Mouse (Mus musculus) embryonic facial prominence, embryonic 11.5 days (tissue): Measurements from ENCODE around the gene Abcd2. TPM values are rescaled to one million over a fixed set of nuclear protein-coding genes. Genes with fewer than 3 reads are reported as not detected.

ENCODE experiments used
- ATAC-seq: fragments of 200-750 bp; cut with Nextera tagmentation; replicated peaks from 2 replicates; pipeline ENCODE4 v1.8.0; 2017; ENCODE audit warnings: low read depth; ENCODE audit not compliant: insufficient number of reproducible peaks, low FRiP score, low TSS enrichment
- DNase-seq: peaks from one replicate; pipeline ENCODE4 v3.0.0-alpha.2; 2015; ENCODE audit warnings: low spot score
- H3K27ac ChIP-seq: fragments of 300-500 bp; sonication (generic); replicated peaks from 2 replicates; pipeline ENCODE4 v1.5.1; 2014; ENCODE audit warnings: mild to moderate bottlenecking, low read depth, low read length, control low read depth
- H3K27me3 ChIP-seq: fragments of 300-500 bp; sonication (generic); 2 replicates; pipeline ENCODE4 v1.6.1; 2014; ENCODE audit warnings: mild to moderate bottlenecking, low read length, moderate library complexity, mixed read lengths; ENCODE audit not compliant: control insufficient read depth, insufficient read depth
- H3K36me3 ChIP-seq: fragments of 300-500 bp; sonication (generic); replicated peaks from 2 replicates; pipeline ENCODE4 v1.6.1; 2014; ENCODE audit warnings: low read depth, mild to moderate bottlenecking, low read length, moderate library complexity, mixed read lengths; ENCODE audit not compliant: control insufficient read depth, insufficient read depth
- H3K4me1 ChIP-seq: fragments of 300-500 bp; sonication (generic); 2 replicates; pipeline ENCODE4 v1.6.1; 2014; ENCODE audit warnings: low read length, mixed read lengths; ENCODE audit not compliant: control insufficient read depth, insufficient read depth
- H3K4me2 ChIP-seq: fragments of 300-500 bp; sonication (generic); 2 replicates; pipeline ENCODE4 v1.6.1; 2014; ENCODE audit warnings: low read depth, mild to moderate bottlenecking, control low read depth, low read length, moderate library complexity
- H3K4me3 ChIP-seq: fragments of 300-500 bp; sonication (generic); 2 replicates; pipeline ENCODE4 v1.5.1; 2014; ENCODE audit warnings: low read depth, low read length, control low read depth
- H3K9ac ChIP-seq: fragments of 300-500 bp; sonication (generic); replicated peaks from 2 replicates; pipeline ENCODE4 v1.6.1; 2014; ENCODE audit warnings: mild to moderate bottlenecking, control low read depth, low read length
- H3K9me3 ChIP-seq: fragments of 300-500 bp; sonication (generic); replicated peaks from 2 replicates; pipeline ENCODE4 v1.6.1; 2016; ENCODE audit warnings: mild to moderate bottlenecking, low read length, inconsistent platforms, mixed read lengths; ENCODE audit not compliant: control insufficient read depth
- WGBS: fragments of 180-500 bp; shearing (Covaris S2); extraction: QIAGEN DNeasy Blood & Tissue Kit; methylation state at CpG from one replicate; pipeline ENCODE4 v1.1.7; 2014; 5-methylcytosine and 5-hydroxymethylcytosine counted together
- polyA plus RNA-seq: library from polyadenylated mRNA; unstranded; fragments of >200 nt; fragmentation: Nextera tagmentation; extraction: Ambion mirVana; gene quantifications from 2 replicates; pipeline ENCODE4 v1.2.1, GENCODE M21; 2014

Gene Abcd2
- polyA plus RNA-seq, 1 experiment from 2014 or later, result 10.1 TPM

DNA sequence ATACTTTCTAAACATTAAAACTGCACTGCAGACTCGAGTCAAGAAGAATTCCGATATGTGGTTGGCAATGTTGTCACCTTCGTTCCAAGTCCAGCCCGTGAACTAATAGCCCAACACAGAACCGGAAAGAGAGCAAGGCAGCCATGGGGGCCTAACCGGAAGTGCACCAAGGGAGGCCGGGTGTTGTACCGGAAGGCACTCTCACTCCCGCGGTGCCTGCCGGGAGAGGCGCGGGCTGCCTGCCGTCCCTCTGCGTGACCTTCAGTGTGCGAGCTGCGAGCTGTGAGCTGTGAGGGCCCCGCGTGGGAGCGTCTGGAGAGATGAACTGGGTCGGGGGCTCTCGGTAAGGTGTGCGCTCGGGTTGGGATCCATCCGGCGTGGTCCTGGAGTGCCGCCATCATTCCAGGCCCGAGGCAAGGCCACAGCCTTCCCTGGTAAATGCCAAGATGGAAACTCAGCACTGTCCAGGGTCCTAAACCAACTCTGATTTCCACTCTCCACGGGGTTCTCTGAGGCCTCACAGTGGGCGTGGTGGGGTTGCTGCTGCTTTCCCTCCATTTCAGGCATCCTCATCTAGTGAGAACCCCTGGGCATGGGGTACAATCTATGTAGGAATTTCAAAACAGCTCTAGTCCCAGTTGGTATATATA lies 7.8 kb upstream of the Abcd2 start, which contains the start of gene CN725425:
TSS of gene CN725425 (plus strand) at position 239 of the 650 bp plus-strand sequence.
- H3K9me3 ChIP-seq, result no peaks in the 10 kb centered on the region
- no peaks in the 10 kb centered on the region for H3K27me3 ChIP-seq
- ATAC-seq (no peak), DNase-seq (no peak)
- no peak within 1 kb of the TSS for H3K27ac ChIP-seq
- 87% methylated on average over 30 of the region's 30 CpGs for WGBS
- no peak within 1 kb of the TSS for H3K4me3 ChIP-seq
- H3K4me2 ChIP-seq, result no peak within 1 kb of the TSS
- no peak within 1 kb of the TSS for H3K9ac ChIP-seq
- H3K36me3 ChIP-seq, result no peaks in the 10 kb centered on the region
- no peaks in the 10 kb centered on the region for H3K4me1 ChIP-seq

DNA sequence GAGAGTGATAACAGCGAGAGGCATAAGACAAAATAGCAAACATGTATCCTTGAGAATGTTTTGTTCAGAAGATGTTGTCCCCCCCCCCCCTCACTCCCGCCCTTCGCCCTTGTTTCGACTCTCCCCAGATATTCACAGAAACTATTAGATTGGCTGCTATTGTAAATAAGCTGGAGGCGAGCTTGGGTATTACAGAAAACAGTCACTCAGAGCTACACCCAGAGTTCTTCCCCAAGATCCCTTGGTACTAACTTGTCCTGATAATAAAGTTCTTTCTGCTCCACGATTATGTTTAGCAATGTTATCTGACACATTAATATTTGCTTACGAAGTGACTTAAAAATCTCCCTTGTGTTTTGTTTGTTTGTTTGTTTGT lies 612 bp upstream of the Abcd2 start:
- no peak for DNase-seq
- Histone ChIP-seq H3K4me1 (no peaks in the 10 kb centered on the region), H3K27me3 (no peaks in the 10 kb centered on the region), H3K4me2 (peak overlapping the region; percentile 54), H3K27ac (peak overlapping the region; percentile 57; the same call in 1 of the 2 replicates), H3K4me3 (peak overlapping the region; percentile 36), H3K36me3 (no peaks in the 10 kb centered on the region), H3K9me3 (no peaks in the 10 kb centered on the region), H3K9ac (peak overlapping the region; percentile 2; the same call in 1 of the 2 replicates)
- ATAC-seq, result no peak
- WGBS, result 12% methylated on average over 7 of the region's 7 CpGs

DNA sequence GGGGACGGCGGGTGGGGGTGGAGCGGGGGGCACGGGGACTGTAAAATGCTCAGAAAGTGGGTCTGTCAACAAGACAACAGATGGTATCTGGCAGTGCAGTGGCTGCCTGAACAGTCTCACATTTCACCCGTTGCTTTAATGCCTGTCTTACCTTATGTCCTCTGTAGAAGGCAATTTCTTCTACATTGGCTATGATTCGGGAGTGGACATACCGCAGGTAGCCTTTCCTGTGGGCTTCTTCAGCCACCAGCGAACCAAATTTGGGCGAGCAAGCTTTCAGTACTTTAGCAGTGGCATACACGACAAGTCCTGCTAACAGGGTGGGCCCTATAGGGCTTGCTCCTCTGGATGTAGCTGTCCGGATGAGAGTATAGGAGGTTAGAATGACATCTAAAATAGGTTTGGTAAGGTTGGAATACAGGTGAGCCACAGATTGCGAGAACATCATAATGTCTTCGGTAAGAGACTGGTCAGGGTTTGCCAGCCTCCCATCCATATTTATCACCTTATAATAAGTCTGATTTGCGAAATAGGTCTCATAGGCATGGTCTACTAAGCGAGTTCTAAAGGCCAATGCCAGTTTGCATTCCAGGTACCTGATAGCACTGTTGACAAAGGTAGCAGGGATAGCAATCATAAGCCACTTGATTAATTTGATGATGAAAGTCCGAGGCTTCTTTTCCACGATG lies 936 bp downstream of the Abcd2 start:
- no peaks in the 10 kb centered on the region for H3K27me3 ChIP-seq
- peak overlapping the region; percentile 30; the same call in 1 of the 2 replicates for H3K9ac ChIP-seq
- H3K4me1 ChIP-seq, result no peaks in the 10 kb centered on the region
- no peak for DNase-seq
- 39% methylated on average over 17 of the region's 17 CpGs for WGBS
- no peaks in the 10 kb centered on the region for H3K9me3 ChIP-seq
- H3K36me3 ChIP-seq, result no peaks in the 10 kb centered on the region
- no peak overlapping the region for H3K27ac ChIP-seq
- peak overlapping the region; percentile 54 for H3K4me2 ChIP-seq
- ATAC-seq, result 0 out of 2 replicates have a peak, but pooled peaks have one; percentile 26
- H3K4me3 ChIP-seq, result peak overlapping the region; percentile 36

DNA sequence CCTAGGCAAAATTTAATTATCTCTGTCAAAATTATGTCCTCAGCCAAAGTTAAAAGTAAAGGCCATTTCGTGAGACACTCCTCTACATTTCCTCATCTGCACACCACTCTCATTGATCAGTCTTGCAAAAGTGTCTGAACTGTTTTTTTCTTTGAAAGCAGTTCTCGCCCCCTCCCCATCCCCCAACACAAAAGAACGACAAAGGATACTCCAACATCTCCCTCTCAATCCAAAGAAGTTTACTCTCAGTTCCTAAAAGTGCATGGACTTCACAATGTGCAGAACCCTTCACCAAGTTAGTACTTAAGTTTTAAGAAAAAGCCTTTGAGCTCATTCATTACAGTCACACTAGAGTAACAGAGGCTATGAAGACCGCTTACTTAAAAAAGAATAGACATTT lies 1.6 kb downstream of the Abcd2 start:
- peak; percentile 27 for DNase-seq
- H3K4me3 ChIP-seq, result peak overlapping the region; percentile 36
- H3K27ac ChIP-seq, result no peak overlapping the region
- H3K36me3 ChIP-seq, result no peaks in the 10 kb centered on the region
- H3K9me3 ChIP-seq, result no peaks in the 10 kb centered on the region
- WGBS, result 31% methylated on average over 4 of the region's 4 CpGs
- no peak for ATAC-seq
- no peaks in the 10 kb centered on the region for H3K4me1 ChIP-seq
- H3K9ac ChIP-seq, result no peak overlapping the region; the same call in 1 of the 2 replicates
- peak overlapping the region; percentile 54 for H3K4me2 ChIP-seq
- H3K27me3 ChIP-seq, result no peaks in the 10 kb centered on the region

DNA sequence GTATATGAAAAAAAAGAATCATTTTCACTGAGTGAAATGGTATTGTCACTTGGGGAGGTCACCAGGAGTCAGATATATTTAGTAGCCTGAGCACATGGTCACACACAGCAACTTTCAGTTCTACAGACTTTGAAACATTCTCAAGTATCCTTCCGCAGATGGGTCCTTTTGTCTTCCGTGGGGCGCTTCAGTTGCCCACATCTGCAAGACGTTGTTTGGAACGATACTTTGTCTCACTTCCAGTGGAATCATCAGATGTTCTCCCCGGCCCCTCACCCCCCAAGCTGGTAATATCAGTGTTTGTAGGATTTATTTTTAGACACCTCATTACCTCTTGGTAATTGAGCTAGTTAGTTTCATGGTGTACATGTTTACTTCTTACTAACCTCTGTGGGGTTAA lies 5.2 kb downstream of the Abcd2 start:
- WGBS, result 63% methylated on average over 6 of the region's 6 CpGs

DNA sequence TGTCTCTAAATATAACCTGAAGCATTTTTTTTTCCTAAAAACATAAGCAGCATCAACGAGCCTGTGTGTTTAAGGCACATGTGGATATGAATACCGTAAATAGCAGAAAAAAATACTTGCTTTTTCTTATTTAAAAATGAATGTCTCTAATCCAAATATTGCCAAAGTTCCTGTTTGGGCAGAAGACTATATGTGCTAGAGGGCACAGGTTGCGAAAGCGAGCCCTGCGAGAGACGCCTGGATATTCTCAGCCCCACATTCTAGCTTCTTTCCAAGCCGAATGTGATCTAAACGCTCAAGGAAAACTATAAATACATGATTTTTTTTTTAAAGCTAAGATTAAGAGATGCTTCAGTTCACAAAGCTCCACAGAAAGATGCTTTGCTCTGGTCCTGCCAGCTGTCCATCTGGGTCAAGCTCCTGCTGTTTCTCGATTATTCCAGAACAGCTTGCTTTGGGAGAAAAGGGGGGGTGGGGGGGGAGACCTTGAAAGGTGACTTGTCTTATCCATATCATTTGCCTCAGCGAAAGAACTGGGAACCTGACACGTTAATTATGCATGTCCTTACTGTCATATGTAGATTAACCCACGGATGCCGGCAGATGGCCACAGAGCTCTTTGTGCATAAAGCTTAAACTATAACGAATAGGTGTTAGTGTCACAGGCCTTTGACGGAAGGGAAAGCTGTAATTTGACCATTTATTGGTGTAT lies 11.5 kb downstream of the Abcd2 start:
- H3K9me3 ChIP-seq, result no peaks in the 10 kb centered on the region
- no peak overlapping the region for H3K4me2 ChIP-seq
- DNase-seq, result no peak
- no peak overlapping the region for H3K27ac ChIP-seq
- no peaks in the 10 kb centered on the region for H3K27me3 ChIP-seq
- no peaks in the 10 kb centered on the region for H3K4me1 ChIP-seq
- ATAC-seq, result no peak
- 73% methylated on average over 15 of the region's 15 CpGs for WGBS
- H3K9ac ChIP-seq, result no peak overlapping the region
- H3K36me3 ChIP-seq, result no peaks in the 10 kb centered on the region
- no peak overlapping the region for H3K4me3 ChIP-seq

More for the DNA sequence above, 5.2 kb downstream of the Abcd2 start:
- H3K9ac ChIP-seq, result no peak overlapping the region
- H3K4me1 ChIP-seq, result no peaks in the 10 kb centered on the region
- H3K4me2 ChIP-seq, result no peak overlapping the region
- no peak overlapping the region for H3K27ac ChIP-seq
- DNase-seq (no peak), ATAC-seq (no peak)
- H3K9me3 ChIP-seq, result no peaks in the 10 kb centered on the region
- H3K4me3 ChIP-seq, result no peak overlapping the region
- H3K27me3 ChIP-seq, result no peaks in the 10 kb centered on the region
- H3K36me3 ChIP-seq, result no peaks in the 10 kb centered on the region

DNA sequence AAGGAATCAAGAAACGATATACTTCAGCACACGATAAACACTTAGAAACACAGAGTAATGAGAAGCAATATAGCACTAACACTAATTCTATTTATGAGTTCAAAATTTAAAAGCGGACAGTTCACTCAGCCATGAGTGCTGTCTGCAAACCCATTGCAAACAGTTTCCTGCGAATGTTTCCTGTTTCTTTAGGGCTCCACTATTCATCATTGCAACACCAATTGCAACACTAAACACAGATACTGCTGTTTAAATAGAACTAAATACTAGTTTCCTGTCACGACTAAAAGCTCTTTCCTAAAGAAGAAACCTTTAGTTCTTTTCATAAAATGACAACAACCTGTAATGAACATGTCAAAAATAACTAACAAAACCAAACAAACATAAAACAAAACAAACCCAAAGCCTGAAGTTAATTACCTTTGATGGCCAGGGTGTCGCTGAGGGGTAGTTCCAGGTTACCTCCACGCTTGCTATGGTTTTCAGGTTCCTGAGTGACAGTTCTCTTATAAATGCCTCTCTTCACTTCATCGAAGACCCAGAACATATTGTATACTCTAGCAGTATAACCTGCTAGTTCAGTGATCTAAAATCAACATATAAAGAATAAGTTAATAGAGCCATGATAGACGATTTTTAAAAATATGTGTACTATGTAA lies 12.8 kb downstream of the Abcd2 start:
- DNase-seq, result no peak
- H3K27me3 ChIP-seq, result no peaks in the 10 kb centered on the region
- no peak overlapping the region for H3K9ac ChIP-seq
- H3K4me2 ChIP-seq, result no peak overlapping the region
- H3K4me1 ChIP-seq, result no peaks in the 10 kb centered on the region
- H3K9me3 ChIP-seq, result no peaks in the 10 kb centered on the region
- H3K36me3 ChIP-seq, result no peaks in the 10 kb centered on the region
- WGBS, result 74% methylated on average over 9 of the region's 9 CpGs
- ATAC-seq, result no peak
- H3K27ac ChIP-seq, result no peak overlapping the region
- H3K4me3 ChIP-seq, result no peak overlapping the region
